Mouse (Mus musculus) retina, postnatal 7 days (tissue): ENCODE results near the gene Gngt2.
"Not testable (repeated sequence)": the region's sequence is repeated elsewhere in the genome, so short reads cannot be mapped to it uniquely, and the experiment has no call there.

Experiments used
- DNase-seq: peaks from one replicate; pipeline ENCODE4 v3.0.0-alpha.2; 2012; ENCODE audit warnings: low read depth, low spot score

Gngt2 gene

GRCm38 (mm10) chr11:95840694-95841497, 3.9 kb downstream of the Gngt2 start:
- DNase-seq = no peak

- no peak for DNase-seq
Measured at GRCm38 (mm10) chr11:95841498-95841830, 4.4 kb downstream of the Gngt2 start.

- no peak for DNase-seq
Measured at GRCm38 (mm10) chr11:95842074-95842681, 5.2 kb downstream of the Gngt2 start, which contains the start of gene Abi3. Abi3 (minus strand) TSS chr11:95842476.

GRCm38 (mm10) chr11:95842953-95843352, 5.9 kb downstream of the Gngt2 start:
- no peak for DNase-seq

GRCm38 (mm10) chr11:95843421-95843950, 6.5 kb downstream of the Gngt2 start:
- peak; percentile 82 for DNase-seq

GRCm38 (mm10) chr11:95844935-95845334, 7.9 kb downstream of the Gngt2 start:
- no peak for DNase-seq

- DNase-seq = no peak
Measured at GRCm38 (mm10) chr11:95850898-95851297, 13.9 kb downstream of the Gngt2 start.

- DNase-seq = no peak
Measured at GRCm38 (mm10) chr11:95853684-95854083, 16.7 kb downstream of the Gngt2 start.

- no peak for DNase-seq
Measured at GRCm38 (mm10) chr11:95857306-95857705, 20.3 kb downstream of the Gngt2 start.

- peak; percentile 33 for DNase-seq
Measured at GRCm38 (mm10) chr11:95857716-95858527, 20.9 kb downstream of the Gngt2 start.

- peak; percentile 92 for DNase-seq
Measured at GRCm38 (mm10) chr11:95858528-95859467, 21.8 kb downstream of the Gngt2 start.

- DNase-seq = peak; percentile 41
Measured at GRCm38 (mm10) chr11:95859468-95859855, 22.4 kb downstream of the Gngt2 start.

GRCm38 (mm10) chr11:95860071-95860490, 23.1 kb downstream of the Gngt2 start:
- DNase-seq = no peak

GRCm38 (mm10) chr11:95861397-95861796, 24.4 kb downstream of the Gngt2 start:
- no peak for DNase-seq

GRCm38 (mm10) chr11:95869442-95869841, 32.4 kb downstream of the Gngt2 start:
- DNase-seq = no peak

GRCm38 (mm10) chr11:95869918-95870470, 33.0 kb downstream of the Gngt2 start:
- no peak for DNase-seq

GRCm38 (mm10) chr11:95875804-95876203, 38.8 kb downstream of the Gngt2 start:
- DNase-seq = no peak

- DNase-seq = peak; percentile 49
Measured at GRCm38 (mm10) chr11:95876296-95876695, 39.3 kb downstream of the Gngt2 start.

- DNase-seq = not testable (repeated sequence)
Measured at GRCm38 (mm10) chr11:95879861-95880260, 42.8 kb downstream of the Gngt2 start.

GRCm38 (mm10) chr11:95890462-95891051, 53.5 kb downstream of the Gngt2 start:
- no peak for DNase-seq
